Mouse (Mus musculus) E14TG2a.4 (cell line): ENCODE measurements around the gene Rnf24.

Experiments
- H3K27me3 ChIP-seq: 2 replicates; pipeline ENCODE4 v1.6.1; 2014; ENCODE audit warnings: low read length, control low read depth; ENCODE audit not compliant: insufficient read depth
- H3K36me3 ChIP-seq: 2 replicates; pipeline ENCODE4 v1.6.1; 2014; ENCODE audit warnings: low read length, control low read depth; ENCODE audit not compliant: insufficient read depth
- H3K4me1 ChIP-seq: replicated peaks from 2 replicates; pipeline ENCODE4 v1.6.1; 2014; ENCODE audit warnings: low read depth, low read length, control low read depth
- H3K4me3 ChIP-seq: replicated peaks from 2 replicates; pipeline ENCODE4 v1.5.1; 2014; ENCODE audit warnings: mild to moderate bottlenecking, low read length
- H3K9me3 ChIP-seq: 2 replicates; pipeline ENCODE4 v1.6.1; 2014; ENCODE audit warnings: low read length, control low read depth
- CTCF ChIP-seq: conservative IDR thresholded peaks from 2 replicates; pipeline ENCODE4 v1.5.1; 2014; ENCODE audit warnings: low read length
- NANOG ChIP-seq: IDR thresholded peaks from 2 replicates; pipeline ENCODE4 v1.6.1; 2014; ENCODE audit warnings: borderline replicate concordance, low read length, mixed read lengths
- POU5F1 ChIP-seq: IDR thresholded peaks from 2 replicates; pipeline ENCODE4 v1.6.1; 2014; ENCODE audit warnings: low read length, borderline replicate concordance

Gene Rnf24

GRCm38 (mm10) chr2:131377055-131377454, 24.4 kb upstream of the Rnf24 start:
- no peaks in the 10 kb centered on the region for H3K4me1 ChIP-seq
- H3K4me3 ChIP-seq = no peak overlapping the region
- no peaks in the 10 kb centered on the region for H3K27me3 ChIP-seq
- H3K9me3 ChIP-seq = no peaks in the 10 kb centered on the region
- H3K36me3 ChIP-seq = no peaks in the 10 kb centered on the region
- TF ChIP-seq CTCF (no peak), POU5F1 (no peak), NANOG (no peak)

GRCm38 (mm10) chr2:131373656-131374055, 21.0 kb upstream of the Rnf24 start:
- no peaks in the 10 kb centered on the region for H3K9me3 ChIP-seq
- no peak for TF ChIP-seq CTCF
- TF ChIP-seq NANOG = no peak
- TF ChIP-seq POU5F1 = no peak

GRCm38 (mm10) chr2:131372276-131372877, 19.7 kb upstream of the Rnf24 start:
- Histone ChIP-seq H3K9me3 (no peaks in the 10 kb centered on the region), H3K4me3 (no peak overlapping the region), H3K4me1 (no peaks in the 10 kb centered on the region), H3K27me3 (peaks cover 10% of the 10 kb centered on the region), H3K36me3 (no peaks in the 10 kb centered on the region)
- no peak for TF ChIP-seq CTCF
- TF ChIP-seq NANOG = no peak
- TF ChIP-seq POU5F1 = no peak

More at GRCm38 (mm10) chr2:131373656-131374055, 21.0 kb upstream of the Rnf24 start:
- no peaks in the 10 kb centered on the region for H3K4me1 ChIP-seq
- no peak overlapping the region for H3K4me3 ChIP-seq
- H3K36me3 ChIP-seq = no peaks in the 10 kb centered on the region
- H3K27me3 ChIP-seq = peaks cover 3% of the 10 kb centered on the region; the same call in 1 of the 2 replicates

GRCm38 (mm10) chr2:131371811-131372210, 19.1 kb upstream of the Rnf24 start:
- H3K4me1 ChIP-seq = no peaks in the 10 kb centered on the region
- no peak for TF ChIP-seq POU5F1
- TF ChIP-seq NANOG = no peak
- no peak for TF ChIP-seq CTCF
- H3K36me3 ChIP-seq = no peaks in the 10 kb centered on the region

GRCm38 (mm10) chr2:131370828-131371227, 18.1 kb upstream of the Rnf24 start:
- no peaks in the 10 kb centered on the region for H3K4me1 ChIP-seq
- H3K9me3 ChIP-seq = no peaks in the 10 kb centered on the region
- no peak for TF ChIP-seq NANOG
- no peak for TF ChIP-seq POU5F1
- TF ChIP-seq CTCF = no peak
- no peaks in the 10 kb centered on the region for H3K36me3 ChIP-seq
- H3K4me3 ChIP-seq = no peak overlapping the region
- H3K27me3 ChIP-seq = peaks cover 18% of the 10 kb centered on the region

More at GRCm38 (mm10) chr2:131371811-131372210, 19.1 kb upstream of the Rnf24 start:
- Histone ChIP-seq H3K27me3 (peaks cover 15% of the 10 kb centered on the region), H3K4me3 (no peak overlapping the region), H3K9me3 (no peaks in the 10 kb centered on the region)

GRCm38 (mm10) chr2:131364689-131365088, 12.0 kb upstream of the Rnf24 start:
- no peak overlapping the region for H3K4me3 ChIP-seq
- peaks cover 18% of the 10 kb centered on the region for H3K27me3 ChIP-seq
- peaks cover 10% of the 10 kb centered on the region for H3K4me1 ChIP-seq
- H3K36me3 ChIP-seq = no peaks in the 10 kb centered on the region
- no peaks in the 10 kb centered on the region for H3K9me3 ChIP-seq
- TF ChIP-seq POU5F1 = no peak
- no peak for TF ChIP-seq CTCF
- no peak for TF ChIP-seq NANOG

GRCm38 (mm10) chr2:131358481-131358880, 5.8 kb upstream of the Rnf24 start:
- no peak overlapping the region for H3K4me3 ChIP-seq
- peaks cover 22% of the 10 kb centered on the region for H3K4me1 ChIP-seq
- H3K36me3 ChIP-seq = no peaks in the 10 kb centered on the region
- H3K9me3 ChIP-seq = no peaks in the 10 kb centered on the region
- no peak for TF ChIP-seq NANOG
- TF ChIP-seq POU5F1 = no peak
- TF ChIP-seq CTCF = no peak
- 0 out of 2 replicates have a peak, but pooled peaks cover 4% of the 10 kb centered on the region for H3K27me3 ChIP-seq

- Histone ChIP-seq H3K36me3 (no peaks in the 10 kb centered on the region), H3K4me1 (peaks cover 28% of the 10 kb centered on the region), H3K4me3 (no peak overlapping the region), H3K27me3 (peaks cover 10% of the 10 kb centered on the region), H3K9me3 (no peaks in the 10 kb centered on the region)
- TF ChIP-seq NANOG = no peak
- no peak for TF ChIP-seq POU5F1
- no peak for TF ChIP-seq CTCF
Observed at GRCm38 (mm10) chr2:131354049-131354448, 1.4 kb upstream of the Rnf24 start.

- H3K36me3 ChIP-seq = no peaks in the 10 kb centered on the region
- no peaks in the 10 kb centered on the region for H3K9me3 ChIP-seq
- no peak for TF ChIP-seq POU5F1
- no peak for TF ChIP-seq CTCF
- peaks cover 28% of the 10 kb centered on the region for H3K4me1 ChIP-seq
- H3K27me3 ChIP-seq = peaks cover 7% of the 10 kb centered on the region
- H3K4me3 ChIP-seq = peak overlapping the region; percentile 95; the same call in 1 of the 2 replicates
Observed at GRCm38 (mm10) chr2:131353564-131353915, 848 bp upstream of the Rnf24 start.
